Mouse (Mus musculus) CH12.LX (cell line): ENCODE results near the gene Tent4b. TPM values are rescaled to one million over a fixed set of nuclear protein-coding genes. Genes with fewer than 3 reads are reported as not detected.
A peak's percentile ranks its signal among the peaks of the same experiment; 100 is the strongest.

Experiments
- DNase-seq: peaks from one replicate; pipeline ENCODE4 v3.0.0-alpha.2; 2013; ENCODE audit errors: extremely low read depth
- H3K27ac ChIP-seq: 2 replicates; pipeline ENCODE4 v1.5.1; 2012; ENCODE audit warnings: low read depth, mild to moderate bottlenecking, control low read depth, moderate library complexity; ENCODE audit not compliant: insufficient read depth
- H3K27me3 ChIP-seq: replicated peaks from 2 replicates; pipeline ENCODE3; 2012; ENCODE audit warnings: inconsistent platforms
- H3K36me3 ChIP-seq, 2 experiments: replicated peaks in 1 of 2; 2 replicates each; pipeline versions ENCODE3 to v1.6.1; 2012; ENCODE audit warnings: inconsistent platforms in 1 of 2, low read length in 1 of 2, mild to moderate bottlenecking in 1 of 2, mixed read lengths in 1 of 2, moderate library complexity in 1 of 2; ENCODE audit not compliant: control insufficient read depth in 1 of 2, insufficient read depth in 1 of 2
- H3K4me1 ChIP-seq, 2 experiments: 2 replicates each; pipeline ENCODE4 v1.6.1; 2012; ENCODE audit warnings: inconsistent platforms in 1 of 2, moderate library complexity in 1 of 2; ENCODE audit not compliant: insufficient read depth in 2 of 2, control insufficient read depth in 1 of 2
- H3K4me2 ChIP-seq: 2 replicates; pipeline ENCODE4 v1.6.1; 2012; ENCODE audit warnings: low read depth, mild to moderate bottlenecking, control low read depth; ENCODE audit not compliant: poor library complexity, insufficient read depth, severe bottlenecking
- H3K4me3 ChIP-seq, 3 experiments: fragments of 150-350 bp in 1 of 3; sonication (generic) in 1 of 3; replicated peaks in 1 of 3; 2 replicates each; pipeline versions ENCODE3 to v1.5.1; 2011 to 2012; ENCODE audit warnings: low read depth in 2 of 3, low read length in 2 of 3, mild to moderate bottlenecking in 2 of 3, moderate library complexity in 2 of 3, control low read depth in 1 of 3, improper control_type of control experiment in 1 of 3, inconsistent platforms in 1 of 3, mixed read lengths in 1 of 3; ENCODE audit not compliant: poor library complexity in 1 of 3
- H3K79me2 ChIP-seq: replicated peaks from 2 replicates; pipeline ENCODE4 v1.6.1; 2012; ENCODE audit warnings: mild to moderate bottlenecking, moderate library complexity; ENCODE audit not compliant: control insufficient read depth, poor library complexity, insufficient read depth, severe bottlenecking; ENCODE audit errors: extremely low read depth
- H3K9ac ChIP-seq: 2 replicates; pipeline ENCODE4 v1.6.1; 2012; ENCODE audit warnings: low read depth, mild to moderate bottlenecking, control low read depth, moderate library complexity; ENCODE audit not compliant: insufficient read depth
- H3K9me3 ChIP-seq: replicated peaks from 2 replicates; pipeline ENCODE3; 2012; ENCODE audit warnings: low read length, inconsistent platforms, mixed read lengths
- CHD2 ChIP-seq: IDR thresholded peaks from 2 replicates; pipeline ENCODE4 v1.6.1; 2011; ENCODE audit warnings: low read length, improper control_type of control experiment
- GABPA ChIP-seq: IDR thresholded peaks from 2 replicates; pipeline ENCODE4 v1.6.1; 2012; ENCODE audit warnings: low read depth, low read length, improper control_type of control experiment, inconsistent platforms; ENCODE audit not compliant: insufficient replicate concordance
- HCFC1 ChIP-seq: IDR thresholded peaks from 2 replicates; pipeline ENCODE4 v1.6.1; 2012; ENCODE audit warnings: low read depth, mild to moderate bottlenecking, inconsistent platforms, low read length, improper control_type of control experiment
- KAT2A ChIP-seq: IDR thresholded peaks from 2 replicates; pipeline ENCODE4 v1.6.1; 2012; ENCODE audit warnings: low read length, improper control_type of control experiment, inconsistent platforms; ENCODE audit not compliant: insufficient replicate concordance
- MAFK ChIP-seq: IDR thresholded peaks from 2 replicates; pipeline ENCODE4 v1.6.1; 2011; ENCODE audit warnings: low read length, improper control_type of control experiment; ENCODE audit not compliant: insufficient replicate concordance
- MAX ChIP-seq: IDR thresholded peaks from 2 replicates; pipeline ENCODE4 v1.6.1; 2011; ENCODE audit warnings: low read length, improper control_type of control experiment
- MAZ ChIP-seq: IDR thresholded peaks from 2 replicates; pipeline ENCODE4 v1.6.1; 2012; ENCODE audit warnings: low read depth, mild to moderate bottlenecking, inconsistent platforms, low read length, improper control_type of control experiment, moderate library complexity
- MXI1 ChIP-seq: IDR thresholded peaks from 2 replicates; pipeline ENCODE4 v1.6.1; 2011; ENCODE audit warnings: mild to moderate bottlenecking, low read depth, low read length, improper control_type of control experiment
- MYC ChIP-seq: IDR thresholded peaks from 2 replicates; pipeline ENCODE4 v1.6.1; 2011; ENCODE audit warnings: low read depth, mild to moderate bottlenecking, improper control_type of control experiment, low read length
- NRF1 ChIP-seq: IDR thresholded peaks from 2 replicates; pipeline ENCODE4 v1.6.1; 2014; ENCODE audit warnings: low read depth, mild to moderate bottlenecking, inconsistent platforms, low read length, improper control_type of control experiment, moderate library complexity
- PAX5 ChIP-seq: IDR thresholded peaks from 2 replicates; pipeline ENCODE4 v1.6.1; 2012; ENCODE audit warnings: low read length, inconsistent platforms, mixed read lengths
- POLR2A ChIP-seq: IDR thresholded peaks from 2 replicates; pipeline ENCODE4 v1.6.1; 2011; ENCODE audit warnings: low read depth, mild to moderate bottlenecking, improper control_type of control experiment, low read length
- POLR2AphosphoS2 ChIP-seq: IDR thresholded peaks from 2 replicates; pipeline ENCODE4 v1.6.1; 2011; ENCODE audit warnings: low read depth, low read length, improper control_type of control experiment
- RCOR1 ChIP-seq: conservative IDR thresholded peaks from 2 replicates; pipeline ENCODE4 v1.6.1; 2012; ENCODE audit warnings: low read depth, mild to moderate bottlenecking, inconsistent platforms, low read length, improper control_type of control experiment
- SMC3 ChIP-seq: IDR thresholded peaks from 2 replicates; pipeline ENCODE4 v1.6.1; 2011; ENCODE audit warnings: low read depth, low read length, improper control_type of control experiment
- UBTF ChIP-seq: IDR thresholded peaks from 2 replicates; pipeline ENCODE4 v1.6.1; 2012; ENCODE audit warnings: low read depth, mild to moderate bottlenecking, inconsistent platforms, low read length, improper control_type of control experiment, moderate library complexity
- ZKSCAN1 ChIP-seq: IDR thresholded peaks from 2 replicates; pipeline ENCODE4 v1.6.1; 2012; ENCODE audit warnings: low read depth, inconsistent platforms, low read length, improper control_type of control experiment, borderline replicate concordance
- ZNF384 ChIP-seq: IDR thresholded peaks from 2 replicates; pipeline ENCODE4 v1.6.1; 2012; ENCODE audit warnings: low read depth, low read length, improper control_type of control experiment, inconsistent platforms
- dilution Hi-C: fragments of 300-500 bp; cut with MboI; formaldehyde crosslinking; loops from 2 replicates; pipeline ENCODE4 v1.14.3; 2020; ENCODE audit warnings: low sequenced_read_pairs; ENCODE audit not compliant: extremely low pct_unique_long_range_greater_than_20kb, extremely low pct_ligation_motif_present
- in situ Hi-C: fragments of 300-500 bp; cut with MboI; formaldehyde crosslinking; loops from 3 replicates; pipeline ENCODE4 v1.14.3; 2019; ENCODE audit warnings: low sequenced_read_pairs, low pct_ligation_motif_present, low pct_unique_long_range_greater_than_20kb, mixed read lengths
- polyA plus RNA-seq: library from polyadenylated mRNA; unstranded; fragments of >175 nt; gene quantifications from 2 replicates; pipeline ENCODE4 v1.2.1, GENCODE M21; 2012; ENCODE audit warnings: low read depth; ENCODE audit not compliant: insufficient read length
- total RNA-seq, 2 experiments: library from RNA; depleted of rRNA; stranded (reverse); fragments of 300-350 nt in 1 of 2; fragments of >200 nt in 1 of 2; gene quantifications; 2 replicates each; pipeline ENCODE4 v1.2.3; 2012 to 2014

The Tent4b gene
- total and polyA plus RNA-seq, 3 experiments, result 20.1 to 37.8 (median 27.9) TPM

DNA sequence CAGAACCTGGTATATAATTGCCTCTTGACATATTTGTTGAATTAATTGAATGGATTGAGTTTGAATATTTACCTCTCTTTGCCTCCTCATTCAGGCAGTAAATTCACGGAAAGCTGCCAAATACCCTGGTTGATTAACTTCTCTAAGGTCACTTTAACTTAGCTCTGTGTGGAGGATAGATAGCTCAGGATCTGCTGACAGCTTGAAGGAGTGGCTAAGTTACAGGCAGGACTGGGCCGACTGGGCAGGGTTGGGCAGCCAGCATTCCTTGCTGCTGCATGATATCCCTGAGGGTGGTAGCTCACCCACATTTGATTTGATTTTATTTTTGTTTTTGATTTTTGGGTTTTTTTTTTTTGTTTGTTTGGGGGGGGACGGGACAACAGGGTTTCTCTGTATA lies 1.7 kb upstream of the Tent4b start:
- Histone ChIP-seq H3K4me1 (peaks cover 5 to 21% of the 10 kb centered on the region in 2 experiments), H3K79me2 (peaks cover 21% of the 10 kb centered on the region), H3K36me3 (peaks cover 0 to 15% of the 10 kb centered on the region in 2 experiments), H3K4me2 (no peak overlapping the region), H3K9me3 (no peaks in the 10 kb centered on the region), H3K9ac (no peak overlapping the region), H3K27me3 (peaks cover 2% of the 10 kb centered on the region), H3K4me3 (no peak overlapping the region), H3K27ac (no peak overlapping the region)
- in situ Hi-C loops (no loop called here), dilution Hi-C loops (no loop called here)
- DNase-seq, result no peak
- TF ChIP-seq RCOR1 (no peak), ZKSCAN1 (no peak), ZNF384 (no peak), MXI1 (no peak), HCFC1 (no peak), POLR2A (no peak), MYC (no peak), SMC3 (no peak), CHD2 (no peak), MAZ (no peak), PAX5 (no peak), MAFK (no peak), MAX (no peak), KAT2A (no peak), NRF1 (no peak), UBTF (no peak), POLR2AphosphoS2 (no peak)

DNA sequence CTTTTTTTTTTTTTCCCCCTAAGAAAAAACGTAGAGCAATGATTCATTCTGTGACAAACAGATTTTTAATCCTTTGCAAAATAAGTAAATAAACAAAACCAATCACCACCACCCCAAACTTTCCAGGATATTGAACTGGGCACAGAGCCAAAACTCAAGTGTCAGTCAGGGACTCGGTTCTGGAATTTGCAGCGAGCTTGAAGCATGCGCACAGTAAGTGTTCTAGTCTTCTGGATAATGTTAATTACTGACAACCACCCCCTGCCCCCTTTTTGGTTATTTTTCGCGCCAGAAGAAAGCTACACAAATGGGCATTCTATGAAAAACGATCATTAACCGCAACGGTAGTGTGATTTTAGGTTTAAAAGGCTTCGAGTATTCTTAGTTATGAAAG lies 465 bp upstream of the Tent4b start:
- Histone ChIP-seq H3K4me3 (peak overlapping the region; percentile 77 to 91 (median 80)), H3K9ac (peak overlapping the region; percentile 77)
- in situ Hi-C loops (no loop called here), dilution Hi-C loops (no loop called here)
- DNase-seq, result no peak
- TF ChIP-seq NRF1 (peak; percentile 51; the same call in 1 of the 2 replicates), GABPA (no peak), ZNF384 (peak; percentile 46; the same call in 1 of the 2 replicates)
- TF ChIP-seq, all 38 proteins: peak for 2
- peak overlapping the region; percentile 79 for H3K4me2 ChIP-seq
- peaks cover 0 to 25% of the 10 kb centered on the region in 2 experiments for H3K36me3 ChIP-seq
- peaks cover 26% of the 10 kb centered on the region for H3K79me2 ChIP-seq
- H3K27ac ChIP-seq, result no peak overlapping the region
- H3K27me3 ChIP-seq, result peaks cover 2% of the 10 kb centered on the region
- H3K9me3 ChIP-seq, result no peaks in the 10 kb centered on the region
- H3K4me1 ChIP-seq, result peaks cover 5 to 21% of the 10 kb centered on the region in 2 experiments
